Mouse (Mus musculus): Measurements from ENCODE around the gene Nt5c2. TPM values are rescaled to one million over a fixed set of nuclear protein-coding genes. Genes with fewer than 3 reads are reported as not detected.

Nt5c2 gene
- polyA plus RNA-seq, 1 experiment from 2014 or later = 36.1 TPM

- no peak for ATAC-seq
- peaks cover 44% of the 10 kb centered on the region for H3K4me1 ChIP-seq (ENCODE audit: insufficient read depth)
Observed at GRCm38 (mm10) chr19:46963440-46963839, 51.5 kb downstream of the Nt5c2 start.

GRCm38 (mm10) chr19:46962841-46963240 lies 52.1 kb downstream of the Nt5c2 start:
- ATAC-seq = no peak
- H3K9ac ChIP-seq (replicated peaks) = peak overlapping the region; percentile 98
- WGBS (ENCODE audit: insufficient replicate concordance) = 32% methylated on average over 7 of the region's 7 CpGs
- DNase-seq = no peak
- no peak overlapping the region for H3K27ac ChIP-seq (ENCODE audit: low read depth)
- no peaks in the 10 kb centered on the region for H3K9me3 ChIP-seq (ENCODE audit: low read length)
- peak overlapping the region; percentile 74 for H3K4me2 ChIP-seq (ENCODE audit: low read depth, low read length)
- peaks cover 41% of the 10 kb centered on the region for H3K4me1 ChIP-seq (ENCODE audit: insufficient read depth)
- no peaks in the 10 kb centered on the region; the same call in 1 of the 2 replicates for H3K36me3 ChIP-seq (replicated peaks; ENCODE audit: insufficient read depth, low read length)
- TF ChIP-seq CTCF (IDR thresholded peaks at IDR 0.05; ENCODE audit: low read depth) = no peak
- no peak for TF ChIP-seq EP300 (IDR thresholded peaks at IDR 0.05; ENCODE audit: low read depth)
- H3K27me3 ChIP-seq (ENCODE audit: insufficient read depth, low read length) = no peaks in the 10 kb centered on the region
- H3K4me3 ChIP-seq (ENCODE audit: low read depth, low read length) = peak overlapping the region; percentile 70

More at GRCm38 (mm10) chr19:46963440-46963839, 51.5 kb downstream of the Nt5c2 start:
- Histone ChIP-seq H3K4me3 (ENCODE audit: low read depth, low read length) (no peak overlapping the region), H3K36me3 (replicated peaks; ENCODE audit: insufficient read depth, low read length) (no peaks in the 10 kb centered on the region; the same call in 1 of the 2 replicates), H3K9ac (replicated peaks) (no peak overlapping the region), H3K27ac (ENCODE audit: low read depth) (no peak overlapping the region), H3K4me2 (ENCODE audit: low read depth, low read length) (no peak overlapping the region), H3K27me3 (ENCODE audit: insufficient read depth, low read length) (no peaks in the 10 kb centered on the region), H3K9me3 (ENCODE audit: low read length) (no peaks in the 10 kb centered on the region)
- no peak for DNase-seq
- TF ChIP-seq EP300 (IDR thresholded peaks at IDR 0.05; ENCODE audit: low read depth) = no peak
- no peak for TF ChIP-seq CTCF (IDR thresholded peaks at IDR 0.05; ENCODE audit: low read depth)

GRCm38 (mm10) chr19:46962171-46962772 lies 52.7 kb downstream of the Nt5c2 start:
- WGBS (ENCODE audit: insufficient replicate concordance) = 1% methylated on average over 20 of the region's 54 CpGs
- Histone ChIP-seq H3K27me3 (ENCODE audit: insufficient read depth, low read length) (no peaks in the 10 kb centered on the region), H3K27ac (ENCODE audit: low read depth) (peak overlapping the region; percentile 98), H3K9me3 (ENCODE audit: low read length) (no peaks in the 10 kb centered on the region), H3K4me2 (ENCODE audit: low read depth, low read length) (peak overlapping the region; percentile 74), H3K4me3 (ENCODE audit: low read depth, low read length) (peak overlapping the region; percentile 70), H3K4me1 (ENCODE audit: insufficient read depth) (peaks cover 42% of the 10 kb centered on the region), H3K36me3 (replicated peaks; ENCODE audit: insufficient read depth, low read length) (no peaks in the 10 kb centered on the region; the same call in 1 of the 2 replicates), H3K9ac (replicated peaks) (peak overlapping the region; percentile 98)
- peak; percentile 91 for DNase-seq
- TF ChIP-seq EP300 (IDR thresholded peaks at IDR 0.05; ENCODE audit: low read depth) (0 out of 2 replicates have a peak, but pooled peaks have one; percentile 14), CTCF (IDR thresholded peaks at IDR 0.05; ENCODE audit: low read depth) (no peak)
- peak; percentile 96 for ATAC-seq

GRCm38 (mm10) chr19:46961652-46962051 lies 53.3 kb downstream of the Nt5c2 start:
- peak overlapping the region; percentile 98 for H3K9ac ChIP-seq (replicated peaks)
- H3K9me3 ChIP-seq (ENCODE audit: low read length) = no peaks in the 10 kb centered on the region
- H3K27me3 ChIP-seq (ENCODE audit: insufficient read depth, low read length) = no peaks in the 10 kb centered on the region
- peak overlapping the region; percentile 74 for H3K4me2 ChIP-seq (ENCODE audit: low read depth, low read length)
- H3K4me1 ChIP-seq (ENCODE audit: insufficient read depth) = peaks cover 47% of the 10 kb centered on the region
- DNase-seq (peak; percentile 85), ATAC-seq (peak; percentile 81)
- H3K4me3 ChIP-seq (ENCODE audit: low read depth, low read length) = peak overlapping the region; percentile 70
- WGBS (ENCODE audit: insufficient replicate concordance) = 0% methylated on average over 24 of the region's 36 CpGs
- H3K36me3 ChIP-seq (replicated peaks; ENCODE audit: insufficient read depth, low read length) = no peaks in the 10 kb centered on the region; the same call in 1 of the 2 replicates
- H3K27ac ChIP-seq (ENCODE audit: low read depth) = peak overlapping the region; percentile 98
- TF ChIP-seq CTCF (IDR thresholded peaks at IDR 0.05; ENCODE audit: low read depth) = no peak
- TF ChIP-seq EP300 (IDR thresholded peaks at IDR 0.05; ENCODE audit: low read depth) = no peak

- ATAC-seq = peak; percentile 3; the same call in 1 of the 2 replicates
- WGBS (ENCODE audit: insufficient replicate concordance) = 7% methylated on average over 22 of the region's 22 CpGs
- H3K27me3 ChIP-seq (ENCODE audit: insufficient read depth, low read length) = no peaks in the 10 kb centered on the region
- no peak; the same call in 1 of the 2 replicates for TF ChIP-seq EP300 (IDR thresholded peaks at IDR 0.05; ENCODE audit: low read depth)
- no peak for TF ChIP-seq CTCF (IDR thresholded peaks at IDR 0.05; ENCODE audit: low read depth)
- peak overlapping the region; percentile 98 for H3K9ac ChIP-seq (replicated peaks)
- no peaks in the 10 kb centered on the region for H3K36me3 ChIP-seq (replicated peaks; ENCODE audit: insufficient read depth, low read length)
- no peaks in the 10 kb centered on the region for H3K9me3 ChIP-seq (ENCODE audit: low read length)
- H3K4me1 ChIP-seq (ENCODE audit: insufficient read depth) = peaks cover 49% of the 10 kb centered on the region
- H3K4me3 ChIP-seq (ENCODE audit: low read depth, low read length) = peak overlapping the region; percentile 70
- peak overlapping the region; percentile 98 for H3K27ac ChIP-seq (ENCODE audit: low read depth)
- DNase-seq = no peak
- peak overlapping the region; percentile 74 for H3K4me2 ChIP-seq (ENCODE audit: low read depth, low read length)
Observed at GRCm38 (mm10) chr19:46961047-46961651, 53.8 kb downstream of the Nt5c2 start.

Data from liver, postnatal 0 days (tissue).